Mouse (Mus musculus) C2C12 (cell line): Measurements from ENCODE around the gene Tmem150a. TPM values are rescaled to one million over a fixed set of nuclear protein-coding genes. Genes with fewer than 3 reads are reported as not detected.

Source experiments
- H3K27me3 ChIP-seq: one replicate; pipeline ENCODE4 v1.6.1; 2011; ENCODE audit not compliant: control insufficient read depth, insufficient read depth, insufficient read length
- H3K36me3 ChIP-seq: one replicate; pipeline ENCODE4 v1.6.1; 2011; ENCODE audit not compliant: control insufficient read depth, insufficient read depth
- H3K4me3 ChIP-seq: one replicate; pipeline ENCODE4 v1.5.1; 2011; ENCODE audit warnings: mild to moderate bottlenecking, control low read depth; ENCODE audit not compliant: poor library complexity, insufficient read depth, severe bottlenecking
- H3K79me2 ChIP-seq: one replicate; pipeline ENCODE4 v1.6.1; 2011; ENCODE audit not compliant: control insufficient read depth, insufficient read depth
- H3K79me3 ChIP-seq: one replicate; pipeline ENCODE4 v1.6.1; 2011; ENCODE audit warnings: low read depth, control low read depth
- H3ac ChIP-seq: one replicate; pipeline ENCODE3; 2011; ENCODE audit warnings: low read depth; ENCODE audit not compliant: control insufficient read depth, insufficient read length
- CEBPB ChIP-seq: IDR thresholded peaks from one replicate; pipeline ENCODE4 v1.6.1; 2011; ENCODE audit warnings: low read depth, mild to moderate bottlenecking, control low read depth, moderate library complexity
- CTCF ChIP-seq: IDR thresholded peaks from one replicate; pipeline ENCODE4 v1.5.1; 2011; ENCODE audit not compliant: control insufficient read depth, insufficient read depth, insufficient read length
- FOSL1 ChIP-seq: IDR thresholded peaks from one replicate; pipeline ENCODE4 v1.8.0; 2011; ENCODE audit warnings: mild to moderate bottlenecking, low read length; ENCODE audit not compliant: poor library complexity, insufficient read depth, severe bottlenecking
- MAX ChIP-seq: IDR thresholded peaks from one replicate; pipeline ENCODE4 v1.6.1; 2011; ENCODE audit warnings: mild to moderate bottlenecking, control low read depth
- MYOD1 ChIP-seq: IDR thresholded peaks from one replicate; pipeline ENCODE4 v1.6.1; 2011; ENCODE audit warnings: low read depth; ENCODE audit not compliant: control insufficient read depth, insufficient read length
- MYOG ChIP-seq: IDR thresholded peaks from one replicate; pipeline ENCODE4 v1.6.1; 2011; ENCODE audit not compliant: control insufficient read depth, insufficient read length; ENCODE audit errors: extremely low read depth
- USF1 ChIP-seq: IDR thresholded peaks from one replicate; pipeline ENCODE4 v1.6.1; 2011; ENCODE audit warnings: low read depth, mild to moderate bottlenecking, control low read depth, moderate library complexity
- polyA plus RNA-seq: library from polyadenylated mRNA; unstranded; fragments of >200 nt; fragmentation: generic; extraction: Trizol; gene quantifications from one replicate; pipeline ENCODE4 v1.2.1, GENCODE M21; 2012; ENCODE audit warnings: missing spikeins

Gene Tmem150a
- polyA plus RNA-seq, 1 experiment, result 25.2 TPM

DNA sequence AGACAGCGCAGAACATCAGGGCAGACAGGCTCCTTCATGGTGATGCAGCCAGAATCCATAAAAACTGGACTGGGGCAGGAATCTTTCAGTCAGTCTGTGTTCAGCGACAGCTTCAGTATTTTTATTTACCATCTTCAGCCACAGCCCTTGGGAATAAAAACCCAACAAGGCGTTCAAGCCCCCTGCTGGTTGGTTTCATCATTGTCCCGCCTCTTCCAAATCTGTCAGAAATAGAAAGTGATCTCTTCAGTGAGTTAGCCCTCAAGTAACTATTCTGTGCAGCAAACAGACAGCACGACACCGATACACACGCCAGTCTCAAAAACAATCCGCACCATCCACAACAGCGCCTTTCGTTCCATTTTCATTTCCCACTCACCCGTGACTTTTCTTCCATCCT is 36.2 kb upstream of the Tmem150a start:
- no peaks in the 10 kb centered on the region for H3K27me3 ChIP-seq
- H3K4me3 ChIP-seq, result no peak overlapping the region
- no peaks in the 10 kb centered on the region for H3K79me3 ChIP-seq
- TF ChIP-seq MYOG (no peak), FOSL1 (no peak), MYOD1 (no peak)
- no peaks in the 10 kb centered on the region for H3K79me2 ChIP-seq
- H3ac ChIP-seq, result no peak overlapping the region
- peaks cover 85% of the 10 kb centered on the region for H3K36me3 ChIP-seq

DNA sequence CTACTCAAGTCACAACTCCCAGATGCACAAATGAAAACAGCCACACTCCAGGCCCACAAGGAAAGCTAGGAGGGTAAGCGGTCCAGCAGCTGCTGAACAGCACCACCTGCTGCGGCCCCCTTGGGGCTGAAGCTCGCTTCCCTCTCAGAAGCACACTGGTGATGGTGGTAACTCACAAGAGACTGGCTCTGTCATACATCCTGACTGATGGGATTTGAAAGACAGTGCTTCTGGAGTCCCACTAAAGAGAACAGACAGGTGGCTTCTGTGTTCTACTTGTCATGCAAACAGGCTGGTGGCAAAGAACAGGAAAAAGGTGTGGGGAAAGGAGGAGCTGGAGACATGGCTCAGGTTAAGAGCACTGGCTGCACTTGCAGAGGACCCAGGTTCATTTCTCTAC is 32.3 kb upstream of the Tmem150a start:
- no peaks in the 10 kb centered on the region for H3K79me2 ChIP-seq
- TF ChIP-seq MAX, result no peak
- H3K36me3 ChIP-seq, result peaks cover 93% of the 10 kb centered on the region
- H3ac ChIP-seq, result no peak overlapping the region
- H3K4me3 ChIP-seq, result no peak overlapping the region
- no peaks in the 10 kb centered on the region for H3K79me3 ChIP-seq
- H3K27me3 ChIP-seq, result no peaks in the 10 kb centered on the region

DNA sequence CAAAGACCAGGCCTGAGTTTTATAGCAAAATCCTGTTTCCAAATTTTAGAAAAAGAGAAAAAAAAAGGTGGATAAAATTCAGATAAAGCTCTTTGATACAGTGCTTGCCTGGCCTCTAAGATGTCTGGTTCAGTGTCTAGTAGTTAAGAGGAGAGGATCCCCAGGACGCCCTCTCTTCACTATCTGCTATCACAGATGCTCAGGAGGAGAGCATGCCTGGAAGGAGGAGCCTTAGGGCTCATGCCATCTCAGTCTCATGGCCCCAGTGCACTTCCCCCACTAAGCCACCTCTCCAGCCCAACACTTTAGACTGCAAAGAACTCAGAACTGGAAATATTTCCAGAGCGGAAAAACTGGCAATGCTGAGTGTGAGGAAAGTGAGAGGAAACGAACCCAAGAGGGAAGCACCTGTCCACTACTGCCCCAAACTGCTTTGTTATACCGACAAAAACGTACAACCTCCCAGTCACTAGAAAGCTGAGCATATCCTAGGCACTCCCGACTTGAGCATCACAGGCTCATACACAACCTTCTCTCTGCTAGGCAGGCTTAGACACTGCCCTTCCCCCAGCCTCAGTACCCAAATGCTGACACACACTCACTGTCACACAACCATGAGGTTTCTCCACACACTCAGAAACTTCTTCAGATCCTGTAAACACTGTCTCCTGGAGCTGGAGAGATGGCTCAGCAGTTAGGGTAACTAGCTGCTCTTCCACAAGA is 31.3 kb upstream of the Tmem150a start:
- no peak for TF ChIP-seq MYOG
- TF ChIP-seq MYOD1, result no peak
- TF ChIP-seq CTCF, result no peak
- TF ChIP-seq MAX, result no peak
- no peak for TF ChIP-seq USF1
- no peak for TF ChIP-seq FOSL1
- no peak for TF ChIP-seq CEBPB
- Histone ChIP-seq H3K27me3 (no peaks in the 10 kb centered on the region), H3K36me3 (peaks cover 93% of the 10 kb centered on the region), H3K4me3 (no peak overlapping the region), H3ac (no peak overlapping the region), H3K79me3 (no peaks in the 10 kb centered on the region), H3K79me2 (no peaks in the 10 kb centered on the region)

DNA sequence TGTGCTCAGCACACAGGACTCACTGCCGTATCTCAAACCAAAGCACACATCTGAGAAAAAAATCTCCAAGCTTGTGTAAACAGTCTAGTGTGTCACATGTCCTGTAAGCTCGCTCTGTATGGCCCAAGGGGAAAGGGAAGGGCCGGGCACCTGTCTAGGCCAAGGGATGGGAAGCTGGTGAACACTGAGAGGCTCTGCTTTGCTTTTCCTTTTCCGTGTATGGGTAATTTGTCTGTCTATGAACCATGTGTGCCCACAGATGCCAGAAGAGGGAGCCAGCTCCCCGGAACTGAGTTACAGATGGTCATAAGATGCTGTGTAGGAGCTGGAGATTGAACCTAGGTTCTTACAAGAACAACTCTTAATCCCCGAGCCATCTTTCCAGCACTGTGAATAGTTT is 29.0 kb upstream of the Tmem150a start:
- Histone ChIP-seq H3K36me3 (peaks cover 93% of the 10 kb centered on the region), H3K79me3 (no peaks in the 10 kb centered on the region), H3ac (no peak overlapping the region), H3K4me3 (no peak overlapping the region), H3K79me2 (no peaks in the 10 kb centered on the region), H3K27me3 (no peaks in the 10 kb centered on the region)
- TF ChIP-seq MYOG (no peak), CTCF (no peak), FOSL1 (no peak), USF1 (no peak), MYOD1 (no peak), MAX (no peak), CEBPB (no peak)

DNA sequence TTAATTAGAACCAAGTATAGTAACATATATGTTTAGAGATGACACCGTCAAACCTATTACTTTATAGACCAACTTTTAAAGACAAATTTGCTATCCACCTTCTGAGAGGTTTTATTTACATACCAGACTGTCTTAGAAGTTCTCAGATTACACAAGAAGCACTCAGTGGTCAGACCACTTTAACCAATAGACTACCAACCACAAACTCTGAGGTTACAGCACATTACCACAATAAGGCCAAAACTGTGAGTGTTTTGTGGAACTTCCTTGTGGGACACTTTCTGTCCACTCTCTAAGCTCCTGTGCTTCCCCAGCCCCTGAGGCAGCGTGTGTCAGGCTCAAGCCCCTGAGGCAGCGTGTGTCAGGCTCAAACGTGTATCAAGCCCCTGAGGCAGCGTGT is 26.2 kb upstream of the Tmem150a start:
- Histone ChIP-seq H3ac (no peak overlapping the region), H3K27me3 (no peaks in the 10 kb centered on the region), H3K79me2 (no peaks in the 10 kb centered on the region), H3K79me3 (no peaks in the 10 kb centered on the region), H3K36me3 (peaks cover 93% of the 10 kb centered on the region), H3K4me3 (no peak overlapping the region)
- TF ChIP-seq CEBPB (no peak), USF1 (no peak), MAX (no peak), MYOD1 (no peak), CTCF (no peak), MYOG (no peak), FOSL1 (no peak)

DNA sequence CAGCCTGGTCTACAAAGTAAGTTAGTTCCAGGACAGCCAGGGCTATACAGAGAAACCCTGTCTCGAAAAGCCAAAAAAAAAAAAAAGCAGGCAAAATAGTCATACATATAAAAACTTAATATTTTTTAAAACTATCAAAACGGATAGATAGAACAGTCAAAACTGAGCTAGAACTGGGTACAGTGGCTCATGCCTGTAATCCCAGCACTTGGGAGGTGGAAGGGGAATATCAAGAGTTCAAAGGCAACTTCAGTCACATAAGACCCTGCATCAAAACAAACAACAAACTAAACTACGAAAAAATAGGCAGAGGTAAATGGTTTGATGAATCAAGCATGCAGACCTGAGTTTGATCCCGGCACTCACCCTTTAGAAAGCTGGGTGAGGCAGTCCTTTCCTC is 25.1 kb upstream of the Tmem150a start:
- no peak for TF ChIP-seq CTCF
- TF ChIP-seq MYOD1, result no peak
- TF ChIP-seq MAX, result no peak
- H3ac ChIP-seq, result no peak overlapping the region
- H3K27me3 ChIP-seq, result no peaks in the 10 kb centered on the region
- H3K79me3 ChIP-seq, result no peaks in the 10 kb centered on the region
- no peaks in the 10 kb centered on the region for H3K79me2 ChIP-seq
- no peak overlapping the region for H3K4me3 ChIP-seq
- peaks cover 83% of the 10 kb centered on the region for H3K36me3 ChIP-seq
